Mouse (Mus musculus): Measurements from ENCODE around the gene Als2cl. TPM values are rescaled to one million over a fixed set of nuclear protein-coding genes. Genes with fewer than 3 reads are reported as not detected.

Als2cl gene
- polyA plus RNA-seq (2012; rRNA removed): 28.8 and 29.6 TPM in 2 replicates

GRCm38 (mm10) chr9:110879191-110879920 lies at the start of gene Als2cl:
Als2cl (plus strand) TSS chr9:110879870.

DNA sequence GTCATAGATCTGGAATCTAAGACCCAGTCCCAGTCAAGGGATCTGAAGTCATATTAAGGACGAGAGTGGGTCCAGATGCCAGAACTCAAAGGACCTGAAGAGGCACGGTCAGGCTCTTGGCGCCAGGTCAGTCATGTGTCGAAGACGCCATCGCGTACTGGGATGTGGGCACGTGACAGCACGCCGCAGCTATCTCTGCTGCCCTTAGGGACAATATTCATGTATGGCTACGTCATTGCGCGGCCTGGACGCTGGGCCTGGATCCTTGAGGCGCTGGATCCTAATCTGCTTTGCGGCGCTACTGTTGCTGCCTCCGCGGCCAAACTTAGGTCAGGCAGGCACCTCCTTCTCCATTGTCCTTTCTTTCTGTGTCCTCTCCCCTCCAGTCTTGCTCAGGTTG lies 45.3 kb upstream of the Als2cl start, which contains the start of gene Prss45:
Gene Prss45, plus strand, starts transcription at position 178 of the 400 bp plus-strand sequence.

GRCm38 (mm10) chr9:110844206-110844605 lies 35.5 kb upstream of the Als2cl start, which contains the start of gene Prss46:
Prss46 (plus strand) TSS chr9:110844506.

DNA sequence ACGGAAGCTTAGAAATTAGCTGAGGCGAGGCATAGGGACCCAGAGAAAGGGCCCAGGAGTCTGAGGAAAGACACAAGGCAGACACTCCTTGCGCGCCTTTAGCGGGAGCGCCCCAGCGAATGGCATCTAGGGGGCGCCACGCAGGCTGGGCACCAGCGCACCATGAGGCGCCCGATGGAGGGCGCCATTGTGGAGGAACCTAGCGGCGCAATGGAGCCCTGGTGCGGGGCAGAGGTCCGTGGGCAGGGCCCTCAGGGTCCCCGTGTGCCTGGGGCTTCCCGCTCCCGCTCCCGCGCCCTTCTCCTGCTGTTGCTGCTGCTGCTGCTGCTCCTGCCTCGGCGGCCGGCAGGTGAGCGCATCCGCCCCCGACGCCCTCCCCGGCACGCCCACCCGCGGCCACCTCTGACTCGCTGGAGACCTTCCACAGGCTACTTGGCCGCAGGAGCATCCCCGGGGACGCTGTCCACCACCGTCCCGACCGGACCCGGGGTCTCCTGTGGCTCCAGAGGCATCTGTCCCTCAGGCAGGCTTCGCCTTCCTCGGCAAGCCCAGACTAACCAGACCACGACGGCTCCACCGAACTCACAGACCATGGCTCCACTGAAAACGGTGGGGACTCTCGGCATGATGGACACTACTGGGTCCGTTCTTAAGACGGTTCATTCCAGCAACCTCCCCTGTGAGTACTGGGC lies 21.7 kb upstream of the Als2cl start, which contains the start of gene Prss50:
Gene Prss50, plus strand, starts transcription at position 187 of the 692 bp plus-strand sequence.

DNA sequence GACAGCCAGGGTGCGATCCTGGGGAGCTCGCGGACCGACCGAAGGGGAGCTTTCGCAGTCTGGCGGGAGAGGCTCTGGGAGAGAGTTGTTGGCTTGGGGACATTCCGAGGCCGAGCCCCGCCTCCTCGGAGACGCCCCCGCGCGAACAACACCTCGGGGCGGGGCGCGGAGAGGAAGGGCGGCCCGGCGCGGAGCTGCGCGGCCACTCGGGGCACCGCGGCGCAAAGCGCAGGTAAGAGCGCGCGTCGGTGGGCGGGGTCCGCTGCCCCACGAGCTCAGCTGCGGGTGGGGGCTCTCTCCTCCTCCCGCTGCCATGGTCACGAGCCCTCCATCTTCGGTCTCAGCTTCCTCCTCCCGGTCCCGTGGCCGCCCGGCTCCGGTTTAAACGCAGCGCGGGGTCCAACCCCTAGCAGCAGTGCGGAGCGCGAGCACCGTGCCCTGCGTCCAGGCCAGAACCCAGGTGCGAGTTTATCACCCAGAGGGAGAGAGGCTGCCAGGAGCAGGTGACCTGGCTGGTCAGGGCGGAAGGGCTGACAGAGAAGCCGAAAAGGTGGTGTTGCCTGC lies 410 bp downstream of the Als2cl start, which contains the start of gene Tmie:
Gene Tmie, minus strand, starts transcription at position 116 of the 564 bp plus-strand sequence.

GRCm38 (mm10) chr9:110916786-110917185 lies 37.1 kb downstream of the Als2cl start, which contains the start of gene Fam240a:
Fam240a (minus strand) TSS chr9:110916861.

GRCm38 (mm10) chr9:110945926-110946325 lies 66.3 kb downstream of the Als2cl start, which contains the start of gene Tdgf1:
Tdgf1 (minus strand) TSS chr9:110946158.

Other genes starting within 250 kb of the Als2cl start
- 62.6 and 63.2 TPM in 2 replicates for gene Nbeal2, start 225.7 kb upstream of the Als2cl start, polyA plus RNA-seq (2012; rRNA removed)
- 50.0 and 53.6 TPM in 2 replicates for gene Ccdc12, start 223.4 kb upstream of the Als2cl start, polyA plus RNA-seq (2012; rRNA removed)
- gene Myl3, start 138.0 kb upstream of the Als2cl start, polyA plus RNA-seq (2012; rRNA removed): 27.2 and 38.0 TPM in 2 replicates
- 9.0 and 13.0 TPM in 2 replicates for gene Pth1r, start 132.7 kb upstream of the Als2cl start, polyA plus RNA-seq (2012; rRNA removed)
- not detected in 2 replicates for gene Prss42, start 81.7 kb upstream of the Als2cl start, polyA plus RNA-seq (2012; rRNA removed)
- gene Prss44, start 65.9 kb upstream of the Als2cl start, polyA plus RNA-seq (2012; rRNA removed): not detected in 2 replicates
- gene Prss43, start 53.2 kb upstream of the Als2cl start, polyA plus RNA-seq (2012; rRNA removed): not detected in 2 replicates
- gene Prss45, start 45.3 kb upstream of the Als2cl start, polyA plus RNA-seq (2012; rRNA removed): not detected in 2 replicates
- 0.05 TPM in 1 of 2 replicates, not detected in the other for gene Prss46, start 35.4 kb upstream of the Als2cl start, polyA plus RNA-seq (2012; rRNA removed)
- gene Prss50, start 21.9 kb upstream of the Als2cl start, polyA plus RNA-seq (2012; rRNA removed): not detected in 2 replicates
- 0.93 and 0.97 TPM in 2 replicates for gene Tmie, start 243 bp downstream of the Als2cl start, polyA plus RNA-seq (2012; rRNA removed)
- not detected in 2 replicates for gene Fam240a, start 37.0 kb downstream of the Als2cl start, polyA plus RNA-seq (2012; rRNA removed)
- gene Tdgf1, start 66.3 kb downstream of the Als2cl start, polyA plus RNA-seq (2012; rRNA removed): not detected in 2 replicates
- 0.02 and 0.04 TPM in 2 replicates for gene Lrrc2, start 71.7 kb downstream of the Als2cl start, polyA plus RNA-seq (2012; rRNA removed)
- 1.0 and 3.1 TPM in 2 replicates for gene Rtp3, start 110.7 kb downstream of the Als2cl start, polyA plus RNA-seq (2012; rRNA removed)
- 1.4 and 3.8 TPM in 2 replicates for gene Ltf, start 139.4 kb downstream of the Als2cl start, polyA plus RNA-seq (2012; rRNA removed)
- 1.3 and 1.4 TPM in 2 replicates for gene Ccrl2, start 177.6 kb downstream of the Als2cl start, polyA plus RNA-seq (2012; rRNA removed)
- gene Lrrfip2, start 237.7 kb downstream of the Als2cl start, polyA plus RNA-seq (2012; rRNA removed): 2.6 and 3.8 TPM in 2 replicates

Measured in stomach, adult 2 months (tissue).